Mouse (Mus musculus) limb, embryonic 12.5 days (tissue): ENCODE measurements at regions not wholly inside any gene's neighbourhood (a gene's known extent, or its start where the extent isn't known, plus 50 kb on each side); places are given as distances from the start of the nearest gene placed in this dataset.

Experiments used
- ATAC-seq: fragments of 200-750 bp; cut with Nextera tagmentation; 2 replicates; pipeline ENCODE4 v1.8.0; 2017; ENCODE audit warnings: low read depth, moderate TSS enrichment; ENCODE audit not compliant: insufficient number of reproducible peaks, insufficient read depth, low FRiP score, low TSS enrichment
- H3K27ac ChIP-seq: fragments of 300-500 bp; sonication (generic); 2 replicates; pipeline ENCODE4 v1.5.1; 2016; ENCODE audit warnings: mild to moderate bottlenecking, moderate library complexity
- H3K27me3 ChIP-seq: fragments of 300-500 bp; sonication (generic); 2 replicates; pipeline ENCODE4 v1.6.1; 2016; ENCODE audit warnings: mild to moderate bottlenecking, moderate library complexity
- H3K36me3 ChIP-seq: fragments of 300-500 bp; sonication (generic); 2 replicates; pipeline ENCODE4 v1.6.1; 2016; ENCODE audit warnings: mild to moderate bottlenecking, moderate library complexity
- H3K4me1 ChIP-seq: fragments of 300-500 bp; sonication (generic); replicated peaks from 2 replicates; pipeline ENCODE4 v1.6.1; 2016
- H3K4me2 ChIP-seq: fragments of 300-500 bp; sonication (generic); 2 replicates; pipeline ENCODE4 v1.6.1; 2016; ENCODE audit warnings: mild to moderate bottlenecking, moderate library complexity
- H3K4me3 ChIP-seq: fragments of 300-500 bp; sonication (generic); replicated peaks from 2 replicates; pipeline ENCODE4 v1.5.1; 2016; ENCODE audit warnings: mild to moderate bottlenecking
- H3K9ac ChIP-seq: fragments of 300-500 bp; sonication (generic); replicated peaks from 2 replicates; pipeline ENCODE4 v1.6.1; 2016; ENCODE audit warnings: mild to moderate bottlenecking, moderate library complexity
- H3K9me3 ChIP-seq: fragments of 300-500 bp; sonication (generic); 2 replicates; pipeline ENCODE4 v1.6.1; 2016; ENCODE audit warnings: mild to moderate bottlenecking, moderate library complexity
- WGBS: fragments of 180-500 bp; shearing (Covaris S2); methylation state at CpG from one replicate; pipeline ENCODE4 v1.1.7; 2016; 5-methylcytosine and 5-hydroxymethylcytosine counted together

DNA sequence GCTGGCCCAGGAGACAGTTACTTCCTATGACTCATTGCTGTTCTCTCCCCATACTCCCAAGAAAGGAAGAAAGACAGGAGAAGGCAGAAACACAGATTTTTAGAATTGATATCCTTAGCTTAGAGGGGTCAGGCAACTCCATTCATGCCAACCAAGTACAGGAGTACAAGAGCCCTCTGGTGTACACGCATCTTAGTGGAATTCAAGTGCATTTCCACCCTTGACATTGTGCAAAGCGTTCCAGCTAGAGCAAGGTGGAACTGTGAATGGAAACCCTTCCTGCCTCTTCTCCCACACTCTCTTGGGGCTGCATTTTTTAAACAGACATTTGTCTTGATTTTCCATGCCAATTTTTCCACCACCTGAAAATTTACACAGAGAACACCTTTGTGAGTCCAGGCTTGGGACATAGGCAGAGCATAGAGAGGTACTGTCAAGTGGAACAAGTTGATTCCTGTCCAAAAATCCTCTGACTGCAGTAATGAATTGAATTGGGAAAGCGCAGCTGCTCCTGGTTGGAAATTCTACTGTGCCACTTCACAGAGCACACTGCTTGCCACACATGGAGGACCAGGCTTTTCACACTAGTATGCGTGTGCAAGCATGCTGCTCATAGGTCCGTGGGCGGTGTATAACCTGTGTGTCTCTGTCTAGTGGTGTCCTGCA is 110.4 kb downstream of the Setd4 start:
- 0 out of 2 replicates have a peak, but pooled peaks cover 6% of the 10 kb centered on the region for H3K4me1 ChIP-seq
- H3K27me3 ChIP-seq, result no peaks in the 10 kb centered on the region
- H3K4me2 ChIP-seq, result no peak overlapping the region
- 86% methylated on average over 6 of the region's 6 CpGs for WGBS
- no peak overlapping the region for H3K4me3 ChIP-seq
- H3K9me3 ChIP-seq, result no peaks in the 10 kb centered on the region
- no peak overlapping the region for H3K27ac ChIP-seq
- ATAC-seq, result no peak
- no peaks in the 10 kb centered on the region for H3K36me3 ChIP-seq
- no peak overlapping the region for H3K9ac ChIP-seq

DNA sequence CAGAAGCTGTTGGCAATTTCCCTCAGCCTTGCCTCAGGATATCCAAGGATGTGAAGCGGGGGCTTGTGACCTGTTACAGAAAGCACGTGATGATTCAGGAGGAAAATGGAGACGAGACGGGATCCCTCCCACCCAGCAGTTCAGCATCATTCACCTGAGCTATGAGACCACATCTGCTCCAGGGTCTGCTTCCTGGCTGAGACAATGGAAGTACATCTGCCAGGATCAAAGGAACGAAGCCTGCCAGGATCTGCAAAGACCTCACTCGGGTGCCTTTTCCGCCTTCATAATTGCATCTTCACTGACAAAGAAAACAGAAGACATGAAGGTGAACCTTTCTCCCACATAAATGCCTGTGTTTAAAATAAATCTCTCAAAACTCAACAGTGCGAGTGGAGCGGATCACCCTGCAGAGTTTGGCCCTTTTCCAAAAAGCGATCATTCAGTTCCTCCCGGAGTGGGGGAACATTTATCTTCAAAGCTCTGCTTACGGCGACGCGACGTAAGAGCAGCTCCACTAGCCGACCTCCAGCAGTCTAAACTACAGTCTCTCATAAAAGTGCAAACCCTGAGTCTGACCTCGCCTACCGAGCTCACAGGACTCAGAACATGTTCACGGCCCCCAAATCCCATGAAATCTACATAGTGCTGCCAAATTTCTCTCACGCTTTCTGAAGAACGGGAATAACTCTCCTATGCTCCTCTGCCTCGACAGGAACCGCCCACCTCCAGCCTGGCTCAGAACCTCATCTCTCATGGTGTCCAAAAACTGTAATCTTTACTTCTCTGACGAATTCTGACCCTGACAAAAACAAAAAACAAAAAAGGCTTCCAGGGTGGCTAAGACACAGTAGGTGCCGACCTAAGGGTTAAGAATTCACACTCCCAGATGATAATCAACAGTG is 117.0 kb downstream of the Setd4 start:
- no peaks in the 10 kb centered on the region for H3K27me3 ChIP-seq
- no peak overlapping the region for H3K9ac ChIP-seq
- no peaks in the 10 kb centered on the region for H3K9me3 ChIP-seq
- WGBS, result 60% methylated on average over 26 of the region's 26 CpGs
- H3K4me1 ChIP-seq, result no peaks in the 10 kb centered on the region
- H3K36me3 ChIP-seq, result no peaks in the 10 kb centered on the region
- no peak for ATAC-seq
- H3K4me2 ChIP-seq, result no peak overlapping the region
- no peak overlapping the region for H3K4me3 ChIP-seq
- H3K27ac ChIP-seq, result no peak overlapping the region

DNA sequence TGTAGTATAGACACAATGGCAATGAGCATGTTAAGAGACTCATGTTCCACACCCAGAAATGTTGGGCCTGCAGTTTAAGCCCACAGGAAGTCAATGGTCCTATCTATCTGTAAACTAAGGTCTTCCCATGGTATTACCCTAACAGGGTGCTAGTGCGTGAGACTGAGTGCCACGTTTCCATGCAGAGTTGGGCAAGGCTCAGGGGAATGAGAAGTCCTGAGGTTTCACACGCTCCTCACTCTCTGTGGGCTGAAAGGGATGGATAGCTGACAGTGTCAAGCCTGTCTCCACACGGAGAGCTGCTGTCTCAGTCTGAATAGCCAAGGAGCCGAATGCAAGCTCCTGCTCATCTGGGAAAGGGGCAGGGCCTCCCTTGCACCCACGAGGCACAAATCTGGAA is 133.9 kb downstream of the Setd4 start:
- H3K27me3 ChIP-seq, result no peaks in the 10 kb centered on the region
- peaks cover 13% of the 10 kb centered on the region; the same call in 1 of the 2 replicates for H3K9me3 ChIP-seq
- no peak overlapping the region for H3K4me2 ChIP-seq
- 78% methylated on average over 6 of the region's 6 CpGs for WGBS
- no peaks in the 10 kb centered on the region for H3K36me3 ChIP-seq
- H3K27ac ChIP-seq, result no peak overlapping the region
- no peak for ATAC-seq
- no peak overlapping the region for H3K4me3 ChIP-seq
- peaks cover 5% of the 10 kb centered on the region; the same call in 1 of the 2 replicates for H3K4me1 ChIP-seq
- no peak overlapping the region for H3K9ac ChIP-seq

GRCm38 (mm10) chr16:93465741-93466140 is 138.1 kb downstream of the Setd4 start:
- WGBS, result 83% methylated on average over 5 of the region's 5 CpGs
- H3K4me2 ChIP-seq, result no peak overlapping the region
- no peak overlapping the region for H3K4me3 ChIP-seq
- no peaks in the 10 kb centered on the region for H3K36me3 ChIP-seq
- H3K27me3 ChIP-seq, result 0 out of 2 replicates have a peak, but pooled peaks cover 3% of the 10 kb centered on the region
- no peak for ATAC-seq
- peaks cover 24% of the 10 kb centered on the region for H3K4me1 ChIP-seq
- H3K9ac ChIP-seq, result no peak overlapping the region
- no peaks in the 10 kb centered on the region for H3K9me3 ChIP-seq
- no peak overlapping the region for H3K27ac ChIP-seq

DNA sequence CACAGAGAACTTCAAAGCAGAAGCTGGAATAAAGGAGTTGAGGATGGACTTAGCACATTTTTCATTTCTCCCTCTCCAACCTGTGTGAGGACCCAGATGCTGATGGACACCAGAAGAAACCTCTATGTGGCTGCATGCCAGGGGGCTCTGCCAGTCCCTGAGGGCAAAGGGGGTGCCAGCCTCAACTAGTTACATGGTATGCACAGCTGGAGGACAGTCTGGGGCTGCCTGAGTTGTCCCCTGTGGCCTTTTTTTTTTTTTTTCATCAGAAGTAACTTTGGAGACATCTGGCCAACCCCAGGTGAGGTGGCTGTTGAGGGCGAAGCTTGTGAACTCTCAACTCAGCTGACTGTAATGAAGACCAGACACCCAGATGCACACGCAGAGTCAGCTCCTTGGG is 139.0 kb downstream of the Setd4 start:
- no peak overlapping the region for H3K4me3 ChIP-seq
- H3K4me1 ChIP-seq, result peaks cover 24% of the 10 kb centered on the region
- H3K4me2 ChIP-seq, result no peak overlapping the region
- no peaks in the 10 kb centered on the region for H3K9me3 ChIP-seq
- H3K9ac ChIP-seq, result no peak overlapping the region
- ATAC-seq, result no peak
- no peaks in the 10 kb centered on the region for H3K36me3 ChIP-seq
- 21% methylated on average over 2 of the region's 2 CpGs for WGBS
- H3K27ac ChIP-seq, result no peak overlapping the region
- 0 out of 2 replicates have a peak, but pooled peaks cover 4% of the 10 kb centered on the region for H3K27me3 ChIP-seq

DNA sequence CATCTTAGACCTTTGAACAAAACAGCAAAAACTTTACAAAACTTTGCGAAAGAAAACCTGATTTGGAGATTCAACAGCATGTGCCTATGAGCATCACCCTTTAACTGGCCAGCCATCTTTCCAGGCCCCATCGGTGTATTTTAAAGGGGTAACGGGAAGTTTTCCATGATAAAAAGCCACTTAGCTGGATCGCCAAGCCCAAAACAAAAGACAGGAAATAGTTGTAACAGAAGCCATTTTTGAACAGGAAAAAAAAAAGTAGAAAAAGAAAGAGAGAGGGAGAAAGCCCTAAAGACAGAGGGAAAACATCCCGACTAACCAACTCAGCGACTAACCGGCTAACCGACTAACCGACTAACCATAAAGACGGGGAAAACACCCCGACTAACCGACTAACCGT is 140.5 kb downstream of the Setd4 start:
- 86% methylated on average over 13 of the region's 13 CpGs for WGBS
- Histone ChIP-seq H3K4me3 (no peak overlapping the region), H3K4me1 (peaks cover 35% of the 10 kb centered on the region), H3K36me3 (no peaks in the 10 kb centered on the region), H3K9ac (no peak overlapping the region), H3K4me2 (no peak overlapping the region), H3K27ac (no peak overlapping the region), H3K9me3 (no peaks in the 10 kb centered on the region), H3K27me3 (0 out of 2 replicates have a peak, but pooled peaks cover 4% of the 10 kb centered on the region)
- no peak for ATAC-seq

DNA sequence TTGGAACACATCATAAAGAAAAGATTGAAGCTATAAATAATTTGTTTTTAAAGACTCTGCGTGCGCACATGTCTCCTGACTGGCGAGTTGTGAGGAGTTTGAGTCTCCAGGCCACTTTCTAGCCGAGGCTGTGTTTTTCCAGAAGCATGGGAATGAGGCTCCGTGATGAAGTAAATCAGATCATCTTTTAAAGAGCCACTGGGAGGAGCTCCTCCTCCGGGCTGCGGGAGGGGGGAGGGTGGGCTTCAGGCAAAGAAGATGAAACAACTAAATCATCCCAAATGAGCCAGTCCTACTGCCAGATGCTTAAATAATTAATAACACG is 141.6 kb downstream of the Setd4 start:
- H3K4me3 ChIP-seq, result no peak overlapping the region
- peaks cover 35% of the 10 kb centered on the region for H3K4me1 ChIP-seq
- H3K36me3 ChIP-seq, result no peaks in the 10 kb centered on the region
- WGBS, result 18% methylated on average over 8 of the region's 8 CpGs
- peaks cover 4% of the 10 kb centered on the region; the same call in 1 of the 2 replicates for H3K27me3 ChIP-seq
- H3K9me3 ChIP-seq, result no peaks in the 10 kb centered on the region
- H3K4me2 ChIP-seq, result no peak overlapping the region
- H3K27ac ChIP-seq, result no peak overlapping the region
- no peak for ATAC-seq
- no peak overlapping the region for H3K9ac ChIP-seq

- no peak for ATAC-seq
- H3K9ac ChIP-seq, result no peak overlapping the region
- H3K4me2 ChIP-seq, result no peak overlapping the region
- no peak overlapping the region for H3K4me3 ChIP-seq
- no peaks in the 10 kb centered on the region for H3K36me3 ChIP-seq
- WGBS, result 68% methylated on average over 27 of the region's 27 CpGs
- H3K27ac ChIP-seq, result no peak overlapping the region
- H3K9me3 ChIP-seq, result no peaks in the 10 kb centered on the region
- H3K27me3 ChIP-seq, result peaks cover 4% of the 10 kb centered on the region; the same call in 1 of the 2 replicates
- H3K4me1 ChIP-seq, result peaks cover 37% of the 10 kb centered on the region
Observed at GRCm38 (mm10) chr16:93461406-93462285, 142.2 kb downstream of the Setd4 start.

- Histone ChIP-seq H3K9me3 (no peaks in the 10 kb centered on the region), H3K27me3 (peaks cover 8% of the 10 kb centered on the region; the same call in 1 of the 2 replicates), H3K9ac (no peak overlapping the region), H3K4me3 (no peak overlapping the region), H3K4me2 (peak overlapping the region; percentile 30; the same call in 1 of the 2 replicates), H3K27ac (no peak overlapping the region), H3K36me3 (no peaks in the 10 kb centered on the region), H3K4me1 (peaks cover 33% of the 10 kb centered on the region)
- no peak for ATAC-seq
- WGBS, result 49% methylated on average over 12 of the region's 12 CpGs
Observed at GRCm38 (mm10) chr16:93459497-93460240, 144.2 kb downstream of the Setd4 start.

DNA sequence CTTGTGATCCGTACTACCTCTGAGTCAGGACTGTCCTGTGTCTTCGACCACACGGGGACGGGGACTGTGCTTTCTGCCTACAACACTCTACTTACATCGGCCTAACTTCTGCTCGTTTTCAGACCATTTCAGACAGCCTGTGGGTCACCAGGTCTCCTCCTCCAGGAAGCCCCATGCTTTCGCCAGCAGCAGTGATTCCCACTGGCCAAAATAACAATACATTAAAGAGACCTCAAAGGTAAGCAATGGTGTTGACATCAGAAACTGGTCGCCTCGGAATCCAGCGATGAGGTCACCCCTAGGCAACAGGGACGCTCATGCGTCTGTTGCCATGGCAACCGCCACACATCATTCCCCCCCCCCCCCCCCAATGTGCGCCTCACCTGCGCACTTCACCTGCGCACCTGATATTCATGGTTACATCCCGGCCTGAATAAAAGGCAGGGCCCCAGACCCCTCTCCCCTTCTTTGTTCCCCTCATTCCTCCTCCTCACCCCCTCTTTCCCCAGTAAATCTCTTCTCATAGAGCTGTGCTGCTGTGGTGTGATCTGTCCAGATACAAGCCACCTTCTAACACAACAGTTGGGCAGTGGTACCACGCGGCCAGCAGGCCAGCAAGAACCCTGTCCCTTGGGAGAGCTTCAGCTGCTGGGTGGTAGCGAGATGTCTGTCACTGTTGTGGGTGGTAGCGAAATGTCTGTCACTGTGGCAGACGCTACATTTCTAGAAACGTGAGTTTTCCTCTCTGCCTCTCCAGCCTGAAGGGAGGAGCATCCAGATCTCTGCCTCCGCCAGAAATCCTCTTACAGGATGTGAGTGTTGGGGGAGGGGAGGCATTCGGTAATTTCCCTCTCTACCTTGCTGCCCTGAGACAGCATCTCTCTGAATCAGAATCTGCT is 145.0 kb downstream of the Setd4 start:
- Histone ChIP-seq H3K9ac (no peak overlapping the region), H3K4me2 (peak overlapping the region; percentile 30), H3K4me1 (peaks cover 33% of the 10 kb centered on the region), H3K4me3 (no peak overlapping the region), H3K36me3 (no peaks in the 10 kb centered on the region), H3K9me3 (no peaks in the 10 kb centered on the region), H3K27ac (no peak overlapping the region), H3K27me3 (peaks cover 9% of the 10 kb centered on the region; the same call in 1 of the 2 replicates)
- 45% methylated on average over 25 of the region's 25 CpGs for WGBS
- peak; percentile 59; the same call in 1 of the 2 replicates for ATAC-seq
